Mouse (Mus musculus) adrenal gland, adult (tissue): ENCODE results near the gene Ddx17.
A peak's percentile ranks its signal among the peaks of the same experiment; 100 is the strongest.

Experiments used
- DNase-seq, 2 experiments: peaks; one replicate each; pipeline ENCODE4 v3.0.0; 2022 to 2023; ENCODE audit warnings: low spot score in 1 of 2; ENCODE audit not compliant: inconsistent age in 2 of 2

The Ddx17 gene

GRCm38 (mm10) chr15:79519400-79520220, 26.9 kb downstream of the Ddx17 start:
- no peak for DNase-seq

DNA sequence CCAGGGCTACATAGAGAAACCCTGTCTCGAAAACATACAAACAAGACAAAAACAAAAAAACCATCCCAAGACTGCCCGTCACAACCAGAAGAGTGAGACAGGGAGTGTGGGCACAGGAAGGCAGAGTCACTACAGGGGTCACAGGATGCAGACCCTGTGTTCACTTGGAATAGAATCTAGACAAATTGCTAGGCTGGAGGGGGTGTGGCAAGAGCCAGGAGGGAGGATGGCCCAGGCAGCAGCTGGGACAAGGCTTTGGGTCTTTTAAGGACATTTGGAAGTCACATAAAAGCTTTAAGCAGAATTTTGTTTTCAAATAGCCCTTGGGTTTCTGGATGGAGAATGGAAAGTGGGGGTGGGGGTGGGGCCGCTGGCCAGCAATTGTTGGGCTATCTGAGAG, 28.0 kb downstream of the Ddx17 start:
- DNase-seq, result no peak

DNA sequence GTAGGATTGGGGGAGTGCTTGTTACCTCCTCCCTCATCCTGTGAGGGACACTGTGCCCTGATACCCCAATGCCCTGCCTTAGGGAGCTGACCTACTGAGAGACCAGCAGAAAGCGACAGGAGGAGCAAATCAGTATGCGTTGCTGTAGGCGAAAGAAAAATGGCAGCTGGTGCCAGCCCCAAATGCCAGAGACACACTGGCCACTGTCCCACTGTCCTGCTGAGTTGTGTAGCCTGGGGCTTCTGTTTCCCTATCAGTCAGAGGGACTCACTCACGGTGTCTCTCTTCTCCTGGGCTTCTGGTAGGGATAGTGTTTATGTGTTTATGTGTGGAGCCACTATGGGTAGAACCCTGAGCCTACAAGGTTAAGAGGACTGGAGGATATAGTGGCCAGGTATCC, 28.8 kb downstream of the Ddx17 start:
- no peak for DNase-seq

DNA sequence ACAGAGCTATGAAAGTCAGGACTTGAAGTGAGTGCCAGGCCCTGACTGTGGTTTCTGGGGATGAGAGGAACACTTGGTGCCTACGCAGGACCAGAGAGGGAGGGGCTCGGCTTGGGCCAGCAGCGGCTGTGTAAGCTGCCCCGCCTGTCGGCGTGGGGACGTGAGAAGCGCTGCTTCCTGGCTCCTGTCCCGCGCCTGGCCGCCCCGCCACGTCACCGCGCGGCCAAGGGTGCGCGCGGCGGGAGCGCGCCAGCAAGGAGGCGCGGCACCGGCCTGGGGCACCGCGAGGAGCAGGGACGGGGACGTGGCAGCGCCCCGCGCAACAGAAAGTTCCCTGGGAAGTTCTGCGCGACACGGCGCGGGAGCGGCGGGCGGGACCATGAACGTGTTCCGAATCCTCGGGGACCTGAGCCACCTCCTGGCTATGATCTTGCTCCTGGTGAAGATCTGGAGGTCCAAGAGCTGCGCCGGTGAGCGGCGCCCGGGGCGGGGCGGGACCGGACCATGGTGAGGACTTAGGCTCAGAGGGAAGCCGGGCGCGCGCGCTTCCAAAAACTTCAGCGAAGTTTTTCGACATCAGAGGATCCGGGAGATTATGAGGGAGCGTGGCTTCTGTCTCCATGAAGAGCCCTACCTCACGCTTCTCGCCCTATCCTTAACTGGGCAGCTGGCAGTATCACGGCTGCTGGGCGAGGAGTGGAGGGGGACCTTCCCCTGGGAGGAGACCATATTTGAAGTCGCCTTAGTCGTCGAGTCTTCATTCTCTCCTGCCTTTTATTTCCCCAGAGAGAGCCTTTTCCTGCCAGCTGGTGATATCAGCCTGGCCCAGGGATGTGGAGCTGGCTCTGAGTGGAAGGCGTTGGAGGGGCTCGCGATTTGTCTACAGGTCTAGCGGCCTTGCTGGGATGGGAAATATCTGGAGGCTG, 30.1 kb downstream of the Ddx17 start, which contains the start of gene Kdelr3:
TSS of gene Kdelr3 (plus strand) at position 241 of the 926 bp plus-strand sequence.
- peak; percentile 87 to 91 for DNase-seq

DNA sequence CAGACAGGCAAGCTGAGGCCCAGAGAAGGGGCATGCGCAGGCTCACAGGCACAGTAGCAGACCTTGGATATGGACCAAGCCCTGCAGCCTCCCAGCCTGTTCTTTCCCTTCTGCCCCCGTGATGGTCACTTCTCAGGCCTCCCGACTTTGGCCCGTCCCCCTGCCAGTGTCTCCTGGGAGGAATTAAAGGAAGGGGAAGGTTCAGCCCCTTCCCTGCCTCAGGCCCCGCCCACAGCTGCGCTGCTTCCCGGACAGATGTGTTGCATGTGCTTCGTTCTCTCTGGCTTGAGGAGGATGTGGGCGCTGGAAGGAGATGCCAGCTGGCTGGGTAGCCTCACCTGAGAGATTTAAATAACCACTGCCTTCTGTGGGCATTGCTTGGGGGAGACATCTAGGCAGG, 32.6 kb downstream of the Ddx17 start:
- DNase-seq, result no peak

DNA sequence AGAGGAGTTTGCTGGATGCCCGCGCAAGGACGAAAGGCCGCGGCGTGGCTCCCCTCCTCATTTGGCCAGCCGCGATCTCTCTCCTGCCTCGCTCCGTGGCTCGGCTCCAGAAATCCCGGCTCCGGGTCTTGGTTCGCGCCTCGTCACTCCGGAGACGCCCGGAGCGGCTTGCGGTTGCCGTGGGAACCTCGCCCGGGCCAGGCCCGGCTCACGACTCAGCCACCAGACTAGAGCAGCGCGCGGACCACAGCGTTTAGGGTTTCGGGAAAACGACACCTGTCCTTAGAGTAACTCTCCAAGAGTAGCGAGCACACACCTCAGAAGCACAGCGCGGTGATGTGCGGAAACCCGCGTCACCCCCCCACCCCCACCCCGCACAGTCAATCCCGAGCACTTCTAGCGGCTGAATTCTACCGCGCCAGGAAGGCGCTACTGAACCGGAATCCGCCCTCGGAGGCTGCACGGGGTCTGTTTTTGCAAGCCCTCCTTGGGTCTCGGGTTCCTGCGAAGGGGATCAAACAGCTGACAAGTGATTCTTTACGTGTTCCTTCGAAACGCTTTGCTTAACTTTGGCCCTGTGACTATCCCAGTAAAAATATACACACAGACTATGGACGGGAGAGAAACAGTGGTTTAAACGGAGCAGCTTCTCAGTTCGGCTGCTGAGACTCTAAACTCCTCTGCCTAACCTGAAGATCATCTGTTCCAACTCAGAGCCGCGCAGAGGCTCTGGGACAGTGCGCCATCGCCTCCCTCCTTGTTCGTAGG, 34.8 kb downstream of the Ddx17 start:
- DNase-seq, result peak; percentile 86 to 91

DNA sequence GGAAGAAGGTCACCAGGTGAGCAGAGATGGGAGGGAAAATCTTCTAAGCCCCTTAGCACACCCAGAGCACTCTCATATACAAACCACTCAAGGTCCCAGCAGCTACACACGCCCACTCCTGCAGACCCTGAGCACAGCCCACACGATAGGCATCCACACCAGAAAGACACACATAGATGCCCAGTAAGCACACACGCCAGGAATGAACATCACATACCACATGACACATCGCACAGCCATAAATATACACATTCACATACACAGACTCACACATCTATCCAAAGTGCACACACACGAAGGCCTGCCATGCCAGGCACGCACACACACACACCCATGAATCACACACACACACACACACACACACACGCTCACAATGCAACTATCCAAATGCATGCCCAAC, 36.1 kb downstream of the Ddx17 start:
- no peak for DNase-seq

- DNase-seq, result no peak
Measured at GRCm38 (mm10) chr15:79509998-79510397, 36.5 kb downstream of the Ddx17 start.

- DNase-seq, result no peak
Measured at GRCm38 (mm10) chr15:79507055-79507828, 39.3 kb downstream of the Ddx17 start.

- DNase-seq, result no peak
Measured at GRCm38 (mm10) chr15:79506460-79506859, 40.1 kb downstream of the Ddx17 start.

DNA sequence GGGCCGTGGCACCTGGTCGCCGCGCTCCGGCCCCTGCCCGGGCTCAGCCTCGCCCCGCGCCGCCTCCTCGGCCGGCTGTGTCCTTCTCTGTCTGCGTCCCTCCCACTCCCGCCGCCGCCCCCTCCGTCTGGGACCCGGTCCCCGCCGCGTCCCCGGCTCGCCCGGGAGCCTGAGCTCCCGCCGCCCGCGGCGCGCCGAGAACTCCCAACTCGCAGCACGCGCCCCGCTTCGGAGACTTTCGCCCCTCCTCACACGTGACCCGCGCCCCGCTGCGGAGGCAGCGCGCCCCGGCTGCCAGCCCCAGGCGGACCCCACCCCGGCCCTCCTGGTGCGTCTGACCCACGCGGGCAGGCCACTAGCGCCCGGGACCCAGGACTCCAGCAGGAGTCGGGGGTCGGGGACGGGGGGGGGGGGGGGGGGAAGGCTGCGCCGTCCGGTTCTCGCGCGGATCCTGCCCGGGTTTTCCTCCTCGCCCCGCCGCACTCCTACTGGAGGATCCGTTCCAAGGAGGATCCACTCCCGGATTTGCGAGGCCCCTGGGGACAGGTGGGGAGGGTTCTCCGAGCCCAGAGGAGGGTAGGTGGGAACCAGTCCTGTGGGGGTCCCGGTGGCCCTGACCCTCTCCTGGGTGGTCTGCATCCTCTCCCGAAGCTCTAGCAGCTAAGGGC, 40.8 kb downstream of the Ddx17 start:
- peak; percentile 59 to 81 for DNase-seq

GRCm38 (mm10) chr15:79504707-79505452, 41.7 kb downstream of the Ddx17 start, which contains the start of gene Kcnj4:
TSS of gene Kcnj4 (minus strand) at chr15:79505241.
- DNase-seq, result peak in 1 of 2 experiments; percentile 53

DNA sequence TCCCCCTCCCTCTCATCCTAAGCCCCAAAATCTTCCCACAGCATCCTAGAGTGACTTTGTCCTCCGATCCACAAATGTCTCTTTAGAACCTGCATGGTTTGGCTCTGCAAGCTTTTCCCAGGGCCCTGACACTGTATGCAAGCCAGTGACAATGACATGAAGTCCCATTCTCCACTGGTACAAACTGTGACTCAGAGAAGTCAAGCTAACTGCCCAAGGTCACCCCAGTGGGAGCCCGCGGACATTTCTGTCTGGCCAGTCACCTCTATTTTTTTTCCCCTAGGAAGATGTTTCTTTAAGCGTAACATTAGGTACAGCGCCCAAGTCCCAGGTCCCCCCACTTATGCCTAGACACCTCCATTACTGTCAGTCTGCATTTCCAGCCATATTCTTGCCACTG, 43.1 kb downstream of the Ddx17 start:
- DNase-seq, result peak; percentile 79 to 85

DNA sequence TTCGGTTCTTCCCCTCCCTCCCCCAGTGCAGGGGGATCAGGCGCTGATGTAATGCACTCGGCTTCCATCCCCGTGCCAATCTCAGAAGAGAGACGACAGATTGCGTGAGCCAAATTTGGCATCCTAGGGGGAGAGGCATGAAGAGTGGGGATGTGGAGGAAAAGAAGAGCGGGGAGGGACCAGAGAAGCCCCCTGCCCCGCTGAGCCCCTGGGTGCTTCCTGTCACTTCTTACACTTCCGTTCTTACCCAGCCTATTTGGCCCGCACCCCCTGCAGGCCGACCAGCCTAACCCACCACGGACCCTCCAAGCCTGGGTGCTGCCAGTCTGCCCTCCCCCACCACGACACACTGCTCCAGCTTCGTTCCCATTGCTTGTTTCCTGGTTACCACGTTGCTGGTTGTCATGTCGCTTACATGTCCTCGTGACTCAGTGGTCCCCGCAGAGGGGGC, 43.6 kb downstream of the Ddx17 start:
- DNase-seq, result peak in 1 of 2 experiments; percentile 28

DNA sequence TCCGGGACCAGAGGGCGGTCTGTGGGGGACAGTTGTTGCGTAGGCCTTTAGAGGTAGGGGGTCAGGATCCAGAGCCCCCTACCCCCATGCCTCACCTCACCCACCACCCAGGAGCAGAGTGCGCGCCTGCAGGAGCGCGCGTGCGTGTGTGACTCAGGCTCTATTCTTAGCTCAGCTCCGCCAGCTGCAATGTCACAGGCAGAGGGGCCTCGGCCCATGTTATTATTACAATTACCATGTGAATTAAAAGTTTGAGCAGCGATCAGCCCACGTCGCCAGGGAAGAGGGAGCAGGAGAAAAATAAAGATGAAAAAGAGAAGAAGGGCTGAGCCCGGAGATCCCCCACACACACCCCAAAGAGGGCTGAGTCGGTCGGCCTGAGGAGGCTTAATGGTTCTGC, 46.4 kb downstream of the Ddx17 start:
- no peak for DNase-seq

GRCm38 (mm10) chr15:79493527-79493926, 53.0 kb downstream of the Ddx17 start:
- no peak for DNase-seq

GRCm38 (mm10) chr15:79489463-79489862, 57.1 kb downstream of the Ddx17 start:
- peak; percentile 65 to 82 for DNase-seq

DNA sequence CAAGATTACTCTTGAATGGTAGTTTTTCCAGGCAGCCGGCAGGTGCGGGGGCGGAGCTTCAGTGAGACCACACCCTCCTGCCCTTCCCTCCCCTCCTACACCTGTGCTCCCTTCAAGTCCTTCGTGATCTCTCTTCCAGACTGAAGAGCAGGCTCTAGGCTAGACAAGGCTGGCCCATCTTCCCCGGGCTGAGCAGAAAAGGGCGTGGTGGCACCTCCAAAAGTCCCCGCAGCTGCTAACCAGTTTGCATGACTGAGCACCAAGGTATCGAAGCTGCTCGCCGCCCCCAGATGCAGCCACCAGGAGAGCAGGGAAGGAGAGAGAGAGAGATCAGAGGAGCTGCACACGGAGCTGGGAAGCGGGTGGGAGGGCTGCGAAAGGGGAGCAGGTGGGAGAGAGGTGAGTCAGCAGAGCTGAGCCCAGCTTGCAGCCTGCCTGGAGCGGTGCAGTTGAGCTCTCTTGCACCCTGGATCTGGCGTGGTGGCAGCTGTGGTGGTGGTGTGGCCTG, 65.3 kb downstream of the Ddx17 start:
- DNase-seq, result no peak
